Mouse (Mus musculus): ENCODE results near the gene Tmem107. TPM values are rescaled to one million over a fixed set of nuclear protein-coding genes. Genes with fewer than 3 reads are reported as not detected.
"Not testable (repeated sequence)": the region's sequence is repeated elsewhere in the genome, so short reads cannot be mapped to it uniquely, and the experiment has no call there.

Tmem107 gene
- polyA plus RNA-seq, 1 experiment from 2014 or later = 41.0 TPM

DNA sequence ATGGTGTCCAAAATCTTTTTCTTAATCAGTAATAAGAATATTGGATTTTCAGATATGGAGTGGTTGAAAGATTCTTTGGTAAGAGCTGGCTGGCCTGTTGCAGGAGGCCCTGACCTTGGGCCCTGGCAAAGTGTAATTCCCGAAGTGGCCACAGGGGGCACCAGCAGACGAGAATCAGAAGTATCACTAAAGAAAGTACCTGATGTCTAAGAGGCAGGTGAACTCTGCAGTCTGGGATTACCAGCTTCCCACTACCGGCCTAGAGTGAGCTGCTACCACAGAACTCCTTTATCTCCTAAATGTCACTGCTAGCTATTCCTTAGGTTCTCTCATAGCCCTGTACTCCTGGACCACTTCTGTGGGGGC, 21.8 kb downstream of the Tmem107 start:
- Histone ChIP-seq H3K9ac (no peak overlapping the region), H3K4me1 (replicated peaks) (peaks cover 68% of the 10 kb centered on the region), H3K27ac (no peak overlapping the region), H3K4me3 (no peak overlapping the region), H3K9me3 (no peaks in the 10 kb centered on the region), H3K4me2 (no peak overlapping the region), H3K36me3 (peaks cover 28% of the 10 kb centered on the region), H3K27me3 (0 out of 2 replicates have a peak, but pooled peaks cover 2% of the 10 kb centered on the region)
- ATAC-seq (ENCODE audit: low FRiP score) = no peak
- WGBS = 9% methylated on average over 3 of the region's 3 CpGs

DNA sequence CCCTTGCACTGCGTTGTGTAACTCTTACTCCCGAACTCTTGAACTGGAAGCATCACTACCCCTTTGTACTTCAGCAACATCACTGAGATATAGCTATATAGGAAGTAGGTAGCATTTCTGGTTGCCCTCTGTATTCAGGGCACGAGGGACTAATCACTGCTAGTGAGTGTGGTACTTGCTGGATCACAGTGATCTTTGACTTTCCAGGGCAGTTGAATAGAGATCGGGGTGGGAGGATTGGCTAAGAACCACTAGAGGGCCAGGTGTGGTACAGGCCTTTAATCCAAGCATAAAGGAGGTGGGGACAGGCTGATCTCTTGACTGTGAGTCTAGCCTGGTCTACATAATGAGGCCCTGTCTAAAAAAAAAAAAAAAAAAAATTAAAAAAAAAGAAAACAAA, 22.3 kb downstream of the Tmem107 start:
- Histone ChIP-seq H3K27me3 (0 out of 2 replicates have a peak, but pooled peaks cover 2% of the 10 kb centered on the region), H3K9ac (no peak overlapping the region), H3K27ac (no peak overlapping the region), H3K4me1 (replicated peaks) (peaks cover 68% of the 10 kb centered on the region), H3K36me3 (peaks cover 28% of the 10 kb centered on the region), H3K4me2 (no peak overlapping the region), H3K9me3 (no peaks in the 10 kb centered on the region), H3K4me3 (no peak overlapping the region)
- 93% methylated on average over 4 of the region's 4 CpGs for WGBS
- ATAC-seq (ENCODE audit: low FRiP score) = no peak

DNA sequence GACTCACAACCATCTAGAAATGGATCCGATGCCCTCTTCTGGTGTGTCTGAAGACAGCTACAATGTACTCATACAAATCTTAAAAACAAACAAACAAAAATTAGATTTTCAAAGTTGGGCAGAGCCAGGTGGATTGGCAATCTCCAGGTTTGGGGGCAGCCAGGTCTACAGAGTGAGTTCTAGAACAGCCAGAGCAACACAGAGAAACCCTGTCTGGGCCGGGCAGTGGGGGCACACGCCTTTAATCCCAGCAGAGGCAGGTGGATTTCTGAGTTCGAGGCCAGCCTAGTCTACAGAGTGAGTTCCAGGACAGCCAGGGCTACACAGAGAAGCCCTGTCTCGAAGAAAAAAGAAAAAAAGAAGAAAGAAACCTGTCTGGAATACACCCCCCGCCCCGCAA, 23.2 kb downstream of the Tmem107 start:
- WGBS = 89% methylated on average over 7 of the region's 7 CpGs
- H3K4me2 ChIP-seq; ATAC-seq (ENCODE audit: low FRiP score); H3K9ac ChIP-seq; H3K9me3 ChIP-seq; H3K4me3 ChIP-seq; H3K27me3 ChIP-seq: not testable (repeated sequence)
- Histone ChIP-seq H3K27ac (peak overlapping the region; percentile 82; the same call in 1 of the 2 replicates), H3K4me1 (replicated peaks) (peaks cover 75% of the 10 kb centered on the region), H3K36me3 (peaks cover 28% of the 10 kb centered on the region)

DNA sequence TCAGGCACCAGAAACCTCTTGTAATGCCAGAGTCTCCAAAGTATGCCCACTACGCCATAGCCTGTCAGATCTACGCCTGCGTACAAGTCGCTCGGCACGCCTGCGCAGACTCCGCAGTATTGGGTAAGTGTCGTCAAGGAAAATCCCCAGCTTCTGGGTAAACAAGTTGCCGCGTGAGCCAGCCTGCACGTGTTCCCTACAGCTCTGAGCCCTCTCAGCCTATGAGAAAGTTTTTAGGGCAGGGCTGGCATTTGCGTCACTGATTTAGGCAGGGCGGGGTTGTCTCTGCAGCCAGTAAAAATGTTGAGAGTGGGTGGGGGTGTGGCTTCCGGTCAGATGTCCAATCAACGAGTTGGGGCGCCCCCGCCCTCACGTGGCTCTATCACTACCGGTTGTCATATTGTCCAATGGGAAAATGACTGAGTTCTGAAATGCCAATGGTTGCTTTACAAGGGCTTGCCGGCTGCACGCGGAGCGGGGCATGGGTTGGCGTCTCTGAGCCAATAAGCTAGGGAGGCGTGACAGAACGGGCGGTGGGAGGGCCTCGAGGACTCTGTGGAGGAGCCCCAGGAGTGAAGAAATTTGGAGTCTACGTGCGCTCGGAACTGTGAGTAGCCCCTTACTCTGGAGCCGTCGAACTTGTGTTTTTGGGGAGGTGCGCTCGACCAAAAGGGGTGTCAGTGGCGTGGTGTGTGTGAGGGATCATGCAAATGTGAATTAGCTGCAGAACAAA, 24.3 kb downstream of the Tmem107 start, which contains the start of gene Per1:
TSS of gene Per1 (plus strand) at position 521 of the 733 bp plus-strand sequence.
- Histone ChIP-seq H3K4me1 (replicated peaks) (peaks cover 76% of the 10 kb centered on the region), H3K9me3 (no peaks in the 10 kb centered on the region), H3K4me3 (peak within 1 kb of the TSS; percentile 47), H3K9ac (peak within 1 kb of the TSS; percentile 72), H3K27ac (peak within 1 kb of the TSS; percentile 82), H3K27me3 (0 out of 2 replicates have a peak, but pooled peaks cover 2% of the 10 kb centered on the region), H3K36me3 (peaks cover 26% of the 10 kb centered on the region), H3K4me2 (peak within 1 kb of the TSS; percentile 97)
- WGBS = under 1% methylated on average over 37 of the region's 37 CpGs
- ATAC-seq (ENCODE audit: low FRiP score) = peak; percentile 92

DNA sequence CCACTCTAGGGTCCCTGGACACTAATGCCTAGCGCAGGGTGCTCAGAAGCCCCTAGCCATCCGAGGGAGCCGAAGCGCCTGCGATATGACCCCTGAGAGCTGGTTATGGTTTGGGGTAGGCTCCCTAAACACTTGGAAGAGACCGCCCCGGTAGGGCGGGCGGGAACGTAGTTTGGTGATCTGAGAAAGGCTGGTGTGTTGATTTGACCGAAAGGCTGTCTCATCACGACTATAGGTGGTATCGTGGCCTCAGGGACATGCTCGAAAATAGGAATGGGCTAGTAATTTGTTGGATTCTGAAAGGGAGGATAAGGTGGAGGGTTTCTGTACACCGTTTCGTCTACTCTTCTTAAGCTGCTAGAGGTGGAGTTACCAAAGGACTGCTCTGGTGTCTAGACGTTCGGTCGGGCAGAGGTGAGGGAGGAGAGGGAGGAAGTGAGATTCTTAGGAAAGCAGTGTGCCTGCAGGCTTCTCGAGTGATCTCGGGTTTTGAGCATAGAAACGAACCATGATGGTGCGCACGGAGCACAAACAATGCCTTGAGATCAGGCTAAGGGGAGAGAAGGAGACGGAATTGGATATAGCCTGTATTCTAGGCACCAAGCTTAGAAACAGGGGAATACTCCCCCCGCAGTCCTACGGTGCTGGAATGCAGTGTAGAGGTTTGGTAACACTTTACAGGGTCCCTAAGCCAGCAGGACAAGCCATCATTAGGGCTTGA, 25.1 kb downstream of the Tmem107 start:
- H3K4me2 ChIP-seq = peak overlapping the region; percentile 97
- peaks cover 76% of the 10 kb centered on the region for H3K4me1 ChIP-seq (replicated peaks)
- peaks cover 18% of the 10 kb centered on the region for H3K36me3 ChIP-seq
- peak overlapping the region; percentile 82 for H3K27ac ChIP-seq
- 3% methylated on average over 27 of the region's 27 CpGs for WGBS
- no peak for ATAC-seq (ENCODE audit: low FRiP score)
- H3K9me3 ChIP-seq = no peaks in the 10 kb centered on the region
- peak overlapping the region; percentile 72 for H3K9ac ChIP-seq
- peak overlapping the region; percentile 47 for H3K4me3 ChIP-seq
- H3K27me3 ChIP-seq = 0 out of 2 replicates have a peak, but pooled peaks cover 2% of the 10 kb centered on the region

DNA sequence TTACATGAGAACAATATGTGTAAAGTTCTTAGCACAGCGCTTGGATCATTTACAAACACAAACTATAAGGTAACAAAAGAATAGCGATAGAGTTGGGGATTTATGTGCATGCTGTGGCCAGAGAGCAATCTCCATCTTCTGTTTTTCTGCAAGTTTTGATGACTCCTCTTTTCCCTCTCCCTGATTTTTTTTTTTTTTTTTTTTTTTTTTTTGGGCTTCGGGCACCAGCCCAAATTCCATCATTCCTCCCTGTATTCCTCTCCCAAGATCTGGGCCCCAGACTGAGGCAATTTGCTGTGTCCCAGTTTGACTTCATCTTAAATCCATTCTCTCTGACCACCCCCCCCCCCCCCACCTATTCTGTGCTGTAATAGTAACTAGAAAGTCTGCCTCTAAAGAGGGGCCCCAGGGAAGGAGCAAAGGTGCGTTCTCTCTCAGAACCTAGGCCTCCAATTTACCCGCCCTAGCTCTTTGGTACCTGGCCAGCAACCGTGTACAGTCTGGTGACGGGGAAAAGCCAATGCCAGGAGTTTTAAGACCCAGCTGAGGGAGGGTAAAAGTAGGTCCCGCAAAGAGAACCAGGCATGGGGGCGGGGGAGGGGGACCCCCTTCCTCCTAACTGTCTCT, 25.9 kb downstream of the Tmem107 start:
- Histone ChIP-seq H3K9me3 (no peaks in the 10 kb centered on the region), H3K36me3 (peaks cover 20% of the 10 kb centered on the region), H3K27ac (peak overlapping the region; percentile 88), H3K4me3 (peak overlapping the region; percentile 47), H3K4me1 (replicated peaks) (peaks cover 73% of the 10 kb centered on the region), H3K27me3 (0 out of 2 replicates have a peak, but pooled peaks cover 2% of the 10 kb centered on the region), H3K9ac (peak overlapping the region; percentile 75), H3K4me2 (peak overlapping the region; percentile 97)
- WGBS = 14% methylated on average over 9 of the region's 9 CpGs
- ATAC-seq (ENCODE audit: low FRiP score) = no peak

DNA sequence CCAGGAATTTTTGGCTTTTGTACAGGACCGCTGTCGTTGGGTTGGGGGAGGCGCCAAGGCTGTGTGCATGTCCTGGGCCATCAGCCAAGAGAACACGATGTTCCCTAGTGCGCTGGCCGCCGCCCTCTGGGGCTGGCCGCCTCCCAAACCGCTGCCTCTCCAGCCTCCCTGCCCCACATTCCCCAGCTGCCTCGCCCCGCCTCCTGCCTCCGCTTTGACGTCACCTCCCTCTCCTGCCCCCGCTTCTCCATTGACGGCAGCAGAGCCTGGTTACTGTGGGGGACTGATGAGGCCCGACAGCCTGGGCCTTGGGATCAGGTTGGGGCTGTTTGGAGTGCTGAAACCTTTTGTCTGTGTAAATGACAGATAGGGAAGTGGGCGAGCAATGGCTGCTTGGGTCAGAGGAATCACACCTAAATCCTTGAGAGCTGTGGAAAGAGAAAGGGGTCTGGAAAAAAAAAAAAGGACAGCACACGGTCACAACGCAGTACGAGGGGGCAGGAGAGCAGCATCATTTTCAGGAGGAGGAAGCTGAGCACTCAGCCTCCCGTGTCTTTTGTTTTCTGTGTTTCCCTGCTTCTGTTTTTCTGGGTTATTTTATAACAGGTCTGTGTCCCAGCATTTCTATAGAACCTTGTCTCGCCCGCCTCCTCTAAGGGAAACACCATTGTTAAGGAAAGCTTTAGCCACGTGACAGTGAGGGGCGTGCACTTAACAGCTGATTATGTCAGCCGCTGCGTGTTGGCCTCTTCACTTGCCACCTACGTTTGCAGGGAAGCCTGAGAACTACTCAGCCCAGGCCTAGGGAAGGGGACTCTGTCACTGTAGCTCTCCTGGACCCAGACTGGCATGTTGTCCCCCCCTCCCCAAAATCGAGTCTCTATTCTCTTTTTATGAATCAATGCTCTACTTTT, 26.6 kb downstream of the Tmem107 start:
- no peak for ATAC-seq (ENCODE audit: low FRiP score)
- Histone ChIP-seq H3K4me1 (replicated peaks) (peaks cover 66% of the 10 kb centered on the region), H3K27ac (peak overlapping the region; percentile 88), H3K9me3 (no peaks in the 10 kb centered on the region), H3K27me3 (0 out of 2 replicates have a peak, but pooled peaks cover 2% of the 10 kb centered on the region), H3K4me2 (peak overlapping the region; percentile 97), H3K36me3 (peaks cover 23% of the 10 kb centered on the region), H3K9ac (peak overlapping the region; percentile 75), H3K4me3 (peak overlapping the region; percentile 32)
- WGBS = 2% methylated on average over 29 of the region's 29 CpGs

DNA sequence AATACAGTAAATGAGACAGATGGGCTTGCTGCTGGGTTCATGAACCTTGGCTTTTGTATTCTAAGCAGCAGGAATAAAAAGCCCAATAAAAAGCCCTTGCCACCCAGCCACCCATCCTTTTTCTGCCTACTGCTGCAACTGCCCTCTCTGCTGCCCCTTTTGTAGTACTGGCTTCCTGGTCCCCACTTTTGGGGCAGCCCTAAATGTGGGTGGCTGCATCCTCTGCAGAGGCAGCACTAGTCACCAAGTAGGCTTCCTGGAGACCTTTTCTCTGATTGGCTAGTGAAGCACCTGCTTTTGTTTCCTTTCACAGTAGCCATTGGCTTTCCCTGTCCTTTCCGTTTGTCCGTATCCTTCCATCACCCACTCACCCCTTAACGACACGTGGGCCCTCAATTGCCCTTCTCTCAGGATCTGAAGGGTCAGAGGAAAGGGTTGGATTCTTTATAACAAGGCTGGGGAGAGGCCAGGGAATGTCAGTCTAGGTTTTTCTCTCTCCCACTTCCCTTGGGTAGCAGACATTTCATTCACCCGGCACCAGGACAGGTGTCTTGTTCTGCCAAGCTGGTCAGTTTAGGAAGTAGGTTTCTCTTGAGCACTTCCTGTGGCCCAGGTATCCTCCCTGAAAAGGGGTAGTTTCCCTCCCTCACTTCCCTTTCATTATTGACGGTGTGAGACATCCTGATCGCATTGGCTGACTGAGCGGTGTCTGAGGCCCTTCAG, 27.6 kb downstream of the Tmem107 start:
- WGBS = 20% methylated on average over 8 of the region's 8 CpGs
- H3K9ac ChIP-seq = peak overlapping the region; percentile 75
- peak overlapping the region; percentile 50 for H3K4me3 ChIP-seq
- no peak for ATAC-seq (ENCODE audit: low FRiP score)
- peaks cover 66% of the 10 kb centered on the region for H3K4me1 ChIP-seq (replicated peaks)
- H3K27ac ChIP-seq = peak overlapping the region; percentile 88
- H3K4me2 ChIP-seq = peak overlapping the region; percentile 97
- H3K27me3 ChIP-seq = 0 out of 2 replicates have a peak, but pooled peaks cover 2% of the 10 kb centered on the region
- H3K9me3 ChIP-seq = no peaks in the 10 kb centered on the region
- peaks cover 26% of the 10 kb centered on the region for H3K36me3 ChIP-seq

DNA sequence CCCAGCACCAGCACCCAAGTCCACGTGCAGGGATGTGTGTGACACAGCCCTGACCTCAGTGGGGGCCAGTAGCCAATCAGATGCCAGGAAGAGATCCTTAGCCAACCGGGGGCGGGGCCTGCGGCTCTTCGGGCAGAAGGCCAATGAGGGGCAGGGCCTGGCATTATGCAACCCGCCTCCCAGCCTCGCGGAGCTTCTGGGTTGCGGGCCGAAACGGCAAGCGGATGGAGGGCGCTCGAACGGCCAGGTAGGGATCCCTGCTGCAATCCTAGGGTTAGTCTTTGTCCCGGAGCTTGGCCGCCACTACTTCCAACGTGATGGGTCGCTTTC, 28.1 kb downstream of the Tmem107 start:
- WGBS = under 1% methylated on average over 19 of the region's 19 CpGs
- ATAC-seq (ENCODE audit: low FRiP score) = no peak
- Histone ChIP-seq H3K4me2 (peak overlapping the region; percentile 97), H3K36me3 (peaks cover 31% of the 10 kb centered on the region), H3K9ac (peak overlapping the region; percentile 75), H3K27ac (peak overlapping the region; percentile 88), H3K9me3 (no peaks in the 10 kb centered on the region), H3K4me3 (peak overlapping the region; percentile 50), H3K27me3 (0 out of 2 replicates have a peak, but pooled peaks cover 2% of the 10 kb centered on the region), H3K4me1 (replicated peaks) (peaks cover 66% of the 10 kb centered on the region)

DNA sequence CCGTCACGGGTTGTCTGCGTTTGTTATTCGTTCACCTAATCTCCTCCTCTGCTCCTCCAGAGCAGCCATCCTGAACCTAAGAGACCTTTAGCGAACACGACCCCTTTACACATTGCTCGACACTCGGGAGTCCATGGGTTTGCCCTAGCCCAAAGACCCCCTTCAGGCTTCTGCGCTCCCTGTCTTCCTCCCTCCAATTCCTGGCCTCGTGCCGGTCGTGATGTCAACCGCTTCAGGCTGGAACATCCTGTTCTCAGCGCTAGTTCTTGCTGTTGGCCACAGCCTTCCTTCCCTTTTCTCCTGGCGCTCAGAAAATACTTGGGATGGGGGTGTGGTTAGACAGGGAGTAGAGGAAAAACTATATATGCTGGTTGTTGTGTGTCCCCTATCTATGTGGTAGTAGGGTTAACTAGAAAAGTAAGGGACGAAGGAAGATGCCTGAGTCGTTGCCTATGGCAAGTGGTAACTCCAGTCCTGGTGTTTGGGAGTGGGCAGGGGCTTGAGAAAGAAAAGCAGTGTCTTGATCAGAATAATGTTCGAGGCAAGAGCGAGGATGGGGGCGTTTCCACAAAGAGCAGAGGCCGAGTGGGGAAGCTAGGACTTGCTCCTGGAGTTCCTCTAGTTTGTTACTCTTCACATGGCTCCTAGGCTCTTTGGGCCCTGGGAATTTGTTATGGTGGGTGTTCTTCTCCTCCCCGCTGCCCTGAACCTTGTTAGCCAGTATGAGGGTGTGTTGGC, 28.7 kb downstream of the Tmem107 start:
- H3K9me3 ChIP-seq = no peaks in the 10 kb centered on the region
- H3K9ac ChIP-seq = peak overlapping the region; percentile 75
- H3K4me1 ChIP-seq (replicated peaks) = peaks cover 64% of the 10 kb centered on the region
- H3K27me3 ChIP-seq = 0 out of 2 replicates have a peak, but pooled peaks cover 2% of the 10 kb centered on the region
- H3K36me3 ChIP-seq = peaks cover 37% of the 10 kb centered on the region
- peak overlapping the region; percentile 50 for H3K4me3 ChIP-seq
- under 1% methylated on average over 22 of the region's 22 CpGs for WGBS
- H3K4me2 ChIP-seq = peak overlapping the region; percentile 97
- ATAC-seq (ENCODE audit: low FRiP score) = no peak
- H3K27ac ChIP-seq = peak overlapping the region; percentile 88

Measured in hindbrain, embryonic 13.5 days (tissue).